Mouse (Mus musculus) hindlimb bud, embryonic 11.5 days (tissue): ENCODE results near the gene Dnase2a.
"Not testable (repeated sequence)": the region's sequence is repeated elsewhere in the genome, so short reads cannot be mapped to it uniquely, and the experiment has no call there.

Source experiments
- DNase-seq: peaks from one replicate; pipeline ENCODE4 v3.0.0-alpha.2; 2012; ENCODE audit warnings: low read depth, low spot score; ENCODE audit errors: extremely low spot score

Gene Dnase2a

DNA sequence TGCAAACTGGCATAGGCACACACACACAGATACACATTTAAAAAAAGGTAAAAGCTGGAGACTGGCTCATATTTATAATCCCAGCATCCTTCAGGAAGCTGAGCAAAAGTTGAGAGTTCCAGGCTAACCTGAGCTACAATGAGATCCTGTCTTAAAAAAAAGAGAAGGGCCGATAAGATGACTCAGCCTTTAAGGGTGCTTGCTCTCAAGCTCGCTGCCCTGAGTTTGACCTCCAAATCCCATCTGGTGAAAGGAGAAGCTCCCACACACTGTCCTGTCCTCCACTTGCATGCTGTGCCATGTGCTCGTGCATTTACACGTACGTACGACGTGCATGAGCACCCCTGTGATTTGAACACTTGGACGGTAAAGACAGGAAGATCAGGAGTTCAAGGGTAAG is 867 bp upstream of the Dnase2a start:
- no peak for DNase-seq

DNA sequence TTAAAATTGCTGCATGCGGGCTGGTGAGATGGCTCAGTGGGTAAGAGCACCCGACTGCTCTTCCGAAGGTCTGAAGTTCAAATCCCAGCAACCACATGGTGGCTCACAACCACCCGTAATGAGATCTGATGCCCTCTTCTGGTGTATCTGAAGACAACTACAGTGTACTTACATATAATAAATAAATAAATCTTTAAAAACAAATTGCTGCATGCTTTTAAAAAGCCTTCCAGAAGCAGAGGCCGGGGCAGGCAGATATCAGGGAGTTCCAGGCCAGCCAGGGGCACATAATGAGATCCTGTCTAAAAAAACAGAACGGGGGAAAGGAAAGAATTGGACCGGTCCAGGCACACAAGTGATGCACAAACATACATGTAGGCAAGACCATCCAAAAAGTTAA is 381 bp upstream of the Dnase2a start:
- not testable (repeated sequence) for DNase-seq

DNA sequence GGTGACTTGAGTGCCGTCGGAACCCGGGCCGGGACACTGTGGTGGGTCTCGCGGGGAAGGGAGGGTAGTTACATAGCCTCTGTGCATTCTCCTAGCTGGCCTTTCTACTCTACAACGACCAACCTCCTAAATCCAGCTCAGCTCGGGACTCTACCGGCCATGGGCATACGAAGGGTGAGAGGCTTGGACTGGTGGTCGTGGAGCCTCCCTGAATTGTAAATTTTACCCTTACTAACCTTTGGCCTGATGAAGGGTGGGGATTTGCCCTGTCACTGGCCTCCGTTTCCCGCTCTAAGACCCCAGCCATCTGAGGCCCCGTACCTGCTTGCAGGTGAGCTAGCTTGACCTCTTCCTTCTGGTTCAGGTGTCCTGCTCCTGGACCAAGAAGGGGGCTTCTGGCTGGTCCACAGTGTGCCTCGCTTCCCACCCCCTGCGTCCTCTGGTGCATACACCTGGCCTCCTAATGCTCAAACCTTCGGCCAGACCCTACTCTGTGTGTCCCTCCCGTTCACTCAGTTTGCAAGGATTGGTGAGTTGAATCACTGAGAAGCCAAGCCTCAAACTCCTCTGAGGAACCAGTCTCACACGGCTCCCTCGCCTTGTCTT is 905 bp downstream of the Dnase2a start:
- no peak for DNase-seq

DNA sequence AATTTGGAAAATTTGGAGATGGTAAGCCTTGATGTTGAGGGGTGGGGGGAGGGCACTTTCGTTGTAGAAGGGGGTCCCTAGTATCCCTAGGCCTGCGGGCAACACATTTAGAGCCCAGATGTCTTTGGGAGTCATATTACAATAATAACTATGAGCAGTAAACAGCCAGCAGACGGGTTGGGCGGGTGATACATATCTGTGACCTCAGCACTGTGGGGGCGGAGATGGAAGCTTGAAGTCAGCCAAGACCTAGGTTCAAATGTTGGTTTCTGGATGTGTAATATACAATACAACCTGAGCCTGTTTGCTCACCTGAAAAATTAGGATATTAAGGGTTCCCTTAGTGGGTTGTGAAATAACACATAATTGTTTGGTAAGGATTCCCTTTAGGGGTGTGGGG is 1.6 kb downstream of the Dnase2a start:
- no peak for DNase-seq

DNA sequence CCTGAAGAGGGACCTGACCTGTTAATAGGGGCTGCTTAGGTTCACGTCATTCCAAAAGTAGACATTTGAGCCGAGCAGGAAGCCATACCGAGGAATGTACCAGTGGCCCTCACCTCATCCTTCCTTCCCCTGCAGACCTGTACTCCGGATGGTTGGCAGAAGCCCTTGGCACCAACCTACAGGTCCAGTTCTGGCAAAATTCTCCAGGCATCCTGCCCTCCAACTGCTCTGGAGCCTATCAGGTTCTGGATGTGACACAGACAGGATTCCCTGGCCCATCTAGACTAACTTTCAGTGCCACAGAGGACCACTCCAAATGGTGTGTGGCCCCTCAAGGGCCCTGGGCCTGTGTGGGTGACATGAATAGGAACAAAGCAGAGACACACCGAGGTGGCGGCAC is 2.2 kb downstream of the Dnase2a start:
- DNase-seq = no peak

DNA sequence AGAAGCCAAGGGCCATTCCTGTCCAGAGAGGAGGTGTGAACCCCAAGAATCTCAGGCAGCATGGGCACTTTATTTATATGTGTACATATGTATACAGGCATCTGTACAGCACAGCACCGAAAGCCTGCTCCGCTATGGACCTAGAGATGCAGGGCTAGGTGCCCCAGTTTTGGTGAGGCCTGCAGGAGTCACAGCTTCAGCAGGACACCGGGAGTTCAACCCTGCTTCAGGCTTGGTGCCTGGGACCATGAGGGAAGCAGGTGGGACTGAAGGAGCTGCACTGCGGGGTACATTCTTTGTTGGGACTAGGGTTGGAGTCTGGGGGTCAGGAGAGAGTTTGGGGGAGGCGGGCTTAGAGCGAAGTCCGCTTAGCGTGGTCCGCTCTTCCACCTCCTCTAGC is 3.5 kb downstream of the Dnase2a start:
- DNase-seq = no peak

DNA sequence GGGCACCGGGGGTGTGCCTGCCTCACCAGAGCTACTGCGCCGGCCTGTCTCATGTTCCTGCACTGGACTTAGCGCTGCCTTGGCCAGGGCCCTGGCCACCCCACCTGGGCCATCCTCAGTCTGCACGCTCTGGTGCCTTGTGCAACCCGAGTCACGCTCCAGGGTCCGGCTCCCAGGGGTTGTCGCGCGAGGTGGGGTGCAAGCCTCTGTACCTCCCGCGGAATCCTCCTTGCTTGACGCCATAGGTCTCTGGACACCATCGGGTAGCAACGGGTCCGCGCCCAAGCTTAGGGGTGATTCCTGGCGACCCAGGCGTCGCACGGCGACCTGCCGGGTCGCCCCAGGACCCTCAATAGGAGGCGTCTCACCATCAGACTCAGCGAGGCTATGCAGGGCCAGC is 4.0 kb downstream of the Dnase2a start:
- no peak for DNase-seq

DNA sequence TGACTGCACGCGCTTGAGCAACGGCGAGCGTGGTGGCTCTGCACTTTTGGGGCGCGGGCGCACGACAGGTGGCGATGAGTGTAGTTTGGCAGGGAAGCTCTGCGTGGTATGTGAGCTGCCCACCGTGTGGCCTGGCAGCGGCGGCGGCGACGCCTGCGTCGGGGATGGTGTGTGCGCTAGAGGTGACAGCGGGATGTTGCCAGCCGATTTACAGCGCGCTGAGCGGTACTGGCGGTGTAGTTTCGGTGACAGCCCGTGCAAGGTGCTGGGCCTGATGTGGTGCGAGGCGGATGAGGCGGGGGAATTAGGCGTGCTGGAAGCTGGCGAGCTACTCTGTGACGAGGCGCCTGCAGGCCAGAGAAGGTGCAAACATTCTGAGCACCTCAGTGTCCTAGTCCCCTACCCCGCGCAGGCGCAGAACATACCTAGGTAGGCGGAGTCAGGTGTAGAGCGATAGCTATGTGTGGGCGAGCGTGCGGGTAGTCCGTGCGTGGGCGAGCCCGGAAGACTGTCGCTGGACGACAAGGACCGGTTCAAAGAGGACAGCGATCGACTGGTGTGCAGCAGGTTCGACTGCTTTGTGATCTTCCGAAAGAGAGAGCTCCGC is 4.6 kb downstream of the Dnase2a start:
- no peak for DNase-seq

DNA sequence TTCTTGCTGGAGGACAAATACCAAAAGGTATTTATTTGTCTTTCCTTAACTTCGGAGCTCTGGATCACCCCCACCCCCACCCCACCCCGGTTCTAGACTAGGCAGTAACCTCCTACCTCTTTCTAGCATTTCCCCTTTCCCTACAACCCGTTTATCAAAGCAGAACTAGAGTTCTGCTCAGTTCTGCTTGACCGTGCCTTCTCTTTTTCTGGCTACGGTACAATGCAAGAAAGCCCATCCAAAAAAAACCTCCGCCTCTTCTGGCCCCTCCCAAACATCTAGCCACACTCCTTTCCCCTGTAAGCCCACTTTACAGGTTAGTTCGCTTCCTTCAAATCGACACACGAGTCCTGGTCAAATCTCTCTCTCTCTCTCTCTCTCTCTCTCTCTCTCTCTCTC is 5.1 kb downstream of the Dnase2a start:
- DNase-seq = no peak

DNA sequence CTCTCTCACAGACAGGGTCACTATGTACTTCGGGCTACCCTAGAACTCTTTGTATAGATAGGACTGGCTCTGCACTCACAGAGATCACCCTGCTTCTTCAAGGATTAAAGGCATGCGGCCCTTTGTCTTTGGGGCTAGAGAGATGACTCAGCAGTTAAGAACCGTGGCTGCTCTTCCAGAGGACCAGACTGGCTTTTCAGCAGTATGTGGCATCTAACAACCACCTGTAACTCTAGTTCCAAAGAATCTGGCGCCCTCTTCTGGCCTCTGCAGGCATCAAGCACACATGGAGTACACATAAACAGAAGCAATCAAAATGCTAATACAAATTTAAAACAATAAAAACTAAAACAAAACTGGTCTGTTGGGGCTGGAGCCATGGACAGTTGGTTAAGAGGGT is 5.6 kb downstream of the Dnase2a start:
- no peak for DNase-seq

DNA sequence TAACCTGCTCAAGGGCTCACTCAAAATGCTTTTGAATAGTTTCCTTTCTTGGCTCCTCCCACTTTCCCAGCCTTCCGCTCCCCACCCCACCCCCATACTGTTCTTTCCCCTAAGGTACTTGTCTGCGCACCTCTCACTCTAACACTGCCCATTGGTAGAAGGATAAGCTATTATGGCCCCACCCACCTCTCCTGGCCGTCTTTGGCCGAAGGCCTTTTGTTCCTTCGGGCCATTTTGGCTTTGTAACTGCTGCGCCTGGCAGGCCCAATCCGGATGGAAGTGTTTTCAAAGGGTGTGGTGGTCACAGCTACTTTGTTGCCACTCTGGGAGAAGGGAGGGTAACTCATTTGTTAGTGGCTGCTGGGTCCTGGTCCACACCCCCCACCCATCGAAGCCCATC is 6.9 kb downstream of the Dnase2a start:
- DNase-seq = no peak

DNA sequence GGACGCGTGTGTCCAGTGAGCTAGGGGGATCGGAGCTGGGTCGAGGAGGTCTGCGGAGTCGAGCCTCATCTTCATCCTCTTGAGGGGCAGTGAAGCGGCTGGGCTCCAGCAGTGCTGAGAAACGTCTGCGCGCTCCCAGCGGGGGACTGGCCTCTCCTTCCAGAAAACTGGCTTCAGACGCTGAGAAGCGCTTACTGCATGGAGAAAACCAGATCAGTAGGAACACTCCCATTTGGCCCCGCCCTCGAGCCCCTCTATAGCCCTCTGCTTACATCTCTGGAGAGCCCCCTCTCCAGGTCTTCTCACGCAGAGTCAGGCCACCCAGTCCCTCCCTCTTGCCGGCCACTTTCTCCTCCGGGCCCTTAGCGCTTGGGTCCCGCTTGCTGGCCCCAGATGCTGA is 9.4 kb downstream of the Dnase2a start:
- DNase-seq = no peak

DNA sequence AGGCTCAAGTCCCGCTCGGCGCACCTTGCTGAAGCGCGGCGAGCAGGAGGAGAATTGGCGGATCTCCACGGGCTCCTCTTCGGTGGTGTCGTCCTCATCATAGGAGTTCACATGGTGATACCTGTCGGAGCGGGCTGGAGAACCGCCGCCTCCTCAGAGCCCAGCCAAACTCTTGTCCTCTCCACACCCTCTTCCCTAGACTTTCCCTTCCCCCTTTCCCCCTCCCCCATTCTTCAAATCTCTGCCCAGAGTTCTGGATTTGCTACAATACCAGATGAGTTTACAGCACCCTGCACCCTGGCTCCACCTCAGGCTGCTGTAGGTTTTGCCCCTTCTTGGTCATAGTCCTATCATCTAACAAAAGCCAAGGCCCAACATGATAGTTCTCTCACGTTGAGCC is 10.3 kb downstream of the Dnase2a start:
- DNase-seq = no peak

DNA sequence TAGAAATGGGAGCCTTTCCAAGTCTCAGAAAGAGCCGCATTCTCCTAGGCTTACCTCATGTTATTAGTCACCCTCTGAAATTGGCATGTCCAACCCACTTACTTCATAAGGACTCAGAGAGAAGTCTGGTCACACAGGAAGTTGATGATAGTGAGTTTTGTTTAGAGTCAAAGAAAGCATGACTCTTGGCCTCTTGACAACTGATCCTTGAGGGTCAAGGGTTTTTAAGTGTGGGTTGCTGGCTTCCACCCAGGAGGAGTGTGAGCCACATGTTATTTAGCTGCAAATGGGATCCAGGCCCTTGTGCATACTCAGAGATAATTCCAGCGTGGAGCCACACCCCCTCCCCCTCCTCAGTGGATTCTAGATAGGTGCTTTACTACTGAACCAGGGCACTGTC is 13.2 kb downstream of the Dnase2a start:
- DNase-seq = no peak

DNA sequence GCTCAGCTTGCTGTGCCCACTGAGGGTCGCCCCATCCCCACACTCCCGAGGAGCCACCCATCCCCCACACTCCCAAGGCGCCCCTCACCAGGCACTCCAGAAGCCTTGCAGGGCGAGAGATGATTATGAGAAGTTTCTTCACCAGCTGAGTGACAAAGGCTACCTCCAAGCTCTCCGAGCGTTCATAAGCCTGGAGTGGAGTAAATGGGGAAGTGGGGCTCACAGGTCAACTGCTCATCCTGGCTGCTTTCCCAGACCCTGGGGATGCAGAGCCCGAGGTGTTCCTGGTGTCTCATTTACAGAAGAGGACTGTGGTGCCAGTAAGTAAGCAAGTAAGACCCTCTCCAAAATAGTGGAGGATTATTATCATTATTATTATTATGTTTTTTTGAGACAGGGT is 17.2 kb downstream of the Dnase2a start:
- no peak for DNase-seq

DNA sequence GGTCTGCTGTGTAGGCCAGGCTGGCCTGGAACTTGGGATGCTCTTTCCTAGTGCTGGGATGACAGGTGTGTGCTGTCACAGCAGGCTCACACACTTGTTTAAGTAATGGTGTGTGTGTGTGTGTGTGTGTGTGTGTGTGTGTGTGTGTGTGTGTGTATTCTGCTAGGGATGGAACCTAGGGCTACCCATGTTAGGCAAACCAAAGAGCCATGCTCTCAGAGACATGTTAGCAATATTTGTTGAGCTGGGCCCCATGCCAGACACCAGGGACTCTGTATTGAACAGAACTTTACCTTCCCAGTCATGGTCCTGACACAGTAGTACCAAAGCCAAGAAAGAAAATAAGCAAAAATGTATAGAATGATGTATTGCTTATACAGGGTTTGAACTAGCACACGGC is 19.2 kb downstream of the Dnase2a start:
- DNase-seq = no peak

DNA sequence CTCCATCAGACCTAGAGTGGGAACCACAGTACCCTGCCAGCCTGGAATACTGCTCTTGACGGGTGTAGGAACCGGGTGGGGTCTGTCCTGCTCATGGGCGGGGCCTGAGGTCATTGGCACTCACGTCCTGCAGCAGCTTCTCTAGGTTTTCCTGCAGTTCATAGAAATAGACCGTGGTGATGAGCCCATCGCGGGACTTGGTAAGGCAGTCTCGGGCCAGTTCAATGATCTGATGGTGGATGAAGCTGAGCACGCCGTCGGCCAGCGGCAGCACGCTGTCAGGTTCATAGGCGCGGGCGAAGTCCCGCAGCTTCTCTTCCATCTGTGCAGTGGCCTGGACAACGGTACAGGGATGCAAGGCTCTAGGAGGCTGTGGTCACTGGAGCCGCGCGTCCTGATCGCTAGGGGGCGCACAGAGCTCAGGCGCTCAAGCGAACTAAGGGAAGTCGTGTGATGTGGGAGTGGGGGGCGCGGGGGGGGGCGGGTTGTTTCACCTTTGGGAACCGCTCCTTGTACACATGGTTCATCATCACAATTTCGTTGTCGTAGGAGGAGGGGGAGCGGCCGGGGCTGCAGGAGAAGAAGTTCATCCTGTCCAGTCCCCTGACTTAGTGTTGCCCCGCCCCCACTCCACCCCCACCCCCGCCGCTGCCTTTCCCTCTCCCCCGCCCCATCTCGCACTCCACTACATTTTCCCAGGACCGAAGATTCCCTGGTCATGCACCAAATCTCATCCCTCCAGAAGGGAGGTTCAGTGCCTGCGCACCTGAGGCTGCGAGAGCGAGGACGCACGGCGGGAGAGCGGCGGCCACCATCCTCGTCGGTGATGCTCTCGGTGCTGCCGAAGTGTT is 20.3 kb downstream of the Dnase2a start:
- DNase-seq = no peak

DNA sequence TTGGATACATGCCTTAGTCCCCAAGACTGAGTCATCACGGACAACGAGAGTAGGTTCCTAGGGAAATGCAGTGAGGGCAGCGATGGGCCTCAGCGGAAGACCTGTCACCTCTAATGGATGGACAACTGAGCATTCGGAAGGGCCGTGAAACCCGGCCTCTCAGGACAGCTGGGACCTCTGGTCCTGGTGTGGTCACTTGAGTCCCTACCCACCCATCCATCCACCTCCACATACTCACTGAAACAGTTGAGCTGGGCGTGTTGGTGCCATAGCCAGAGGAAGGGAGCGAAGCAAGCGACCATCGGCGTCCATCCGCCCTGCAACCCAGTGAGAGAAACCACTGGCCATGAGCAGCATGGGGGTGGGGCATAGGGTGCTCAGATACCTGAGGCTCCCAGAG is 22.2 kb downstream of the Dnase2a start:
- DNase-seq = no peak

DNA sequence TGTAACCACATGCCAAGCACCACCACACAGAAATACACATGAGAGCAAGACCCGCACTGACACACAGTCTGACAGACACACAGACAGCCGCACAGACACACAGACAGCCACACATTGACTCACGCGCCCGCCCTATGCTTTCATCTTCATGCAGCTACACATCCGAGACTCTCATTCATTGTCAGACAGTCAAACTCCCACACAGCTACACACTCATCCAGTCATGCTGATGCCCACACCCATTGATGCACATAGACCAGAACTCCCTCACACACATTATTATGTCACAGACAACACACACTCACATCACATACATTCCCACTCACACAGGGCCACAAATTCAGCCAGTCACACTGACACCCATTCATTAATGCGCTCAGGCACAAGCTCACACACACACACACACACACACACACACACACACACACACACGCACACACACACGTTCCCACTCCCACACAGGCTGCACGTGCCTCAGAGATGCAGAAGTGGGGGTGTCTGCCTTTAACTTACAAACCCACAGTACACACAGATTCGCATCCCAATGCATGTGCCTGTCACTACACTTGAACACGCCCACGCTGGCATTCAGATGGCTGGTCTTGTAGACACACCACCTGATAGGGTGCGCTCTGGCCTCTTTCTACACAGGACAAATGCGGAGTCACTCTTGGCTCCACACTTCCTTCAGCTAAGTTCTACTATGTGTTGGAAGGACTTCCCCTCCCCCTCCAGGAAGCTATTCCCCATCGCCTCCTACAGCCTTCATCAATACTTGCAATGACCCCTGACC is 25.6 kb downstream of the Dnase2a start:
- DNase-seq = no peak

DNA sequence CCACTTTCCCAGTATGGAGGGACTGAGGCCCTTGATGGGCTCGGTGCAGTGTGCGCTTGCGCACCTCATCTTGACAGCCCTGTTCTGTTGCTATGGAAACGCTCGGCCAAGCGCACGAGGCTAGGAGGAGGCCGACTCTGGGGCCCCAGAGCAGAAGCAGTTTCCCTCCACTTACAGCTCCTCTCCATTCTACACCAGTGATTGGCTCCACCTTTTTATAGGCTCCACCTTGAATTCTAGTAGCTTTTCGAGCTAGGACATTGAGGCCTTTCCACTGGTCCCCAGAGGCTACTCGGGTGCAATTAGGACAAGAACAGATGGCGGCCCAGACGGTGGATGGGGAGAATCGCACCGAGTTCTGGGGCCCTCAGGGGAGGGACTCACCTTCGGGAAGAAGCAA is 26.5 kb downstream of the Dnase2a start:
- no peak for DNase-seq

DNA sequence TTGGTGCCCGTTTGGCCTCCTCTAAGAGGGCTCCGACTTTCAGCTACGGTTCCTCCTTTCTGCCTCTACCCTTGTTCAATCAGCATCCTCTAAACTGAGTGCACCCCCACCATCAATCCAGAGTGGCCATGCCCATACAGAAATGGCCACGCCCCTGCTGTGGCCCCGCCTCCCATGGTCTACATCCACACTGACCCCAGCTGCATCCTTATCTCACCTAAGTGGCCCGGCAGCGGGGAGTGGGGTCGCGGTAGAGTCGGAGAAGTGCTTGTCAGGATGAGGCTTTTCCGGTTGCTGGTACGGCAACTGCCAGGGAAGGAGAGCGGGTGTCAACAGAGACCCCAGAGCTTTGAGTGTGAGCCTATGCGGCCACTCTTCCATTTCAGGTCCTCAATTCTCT is 27.1 kb downstream of the Dnase2a start:
- no peak for DNase-seq
